Mouse (Mus musculus): ENCODE data around the gene Stub1.

Gene Stub1

DNA sequence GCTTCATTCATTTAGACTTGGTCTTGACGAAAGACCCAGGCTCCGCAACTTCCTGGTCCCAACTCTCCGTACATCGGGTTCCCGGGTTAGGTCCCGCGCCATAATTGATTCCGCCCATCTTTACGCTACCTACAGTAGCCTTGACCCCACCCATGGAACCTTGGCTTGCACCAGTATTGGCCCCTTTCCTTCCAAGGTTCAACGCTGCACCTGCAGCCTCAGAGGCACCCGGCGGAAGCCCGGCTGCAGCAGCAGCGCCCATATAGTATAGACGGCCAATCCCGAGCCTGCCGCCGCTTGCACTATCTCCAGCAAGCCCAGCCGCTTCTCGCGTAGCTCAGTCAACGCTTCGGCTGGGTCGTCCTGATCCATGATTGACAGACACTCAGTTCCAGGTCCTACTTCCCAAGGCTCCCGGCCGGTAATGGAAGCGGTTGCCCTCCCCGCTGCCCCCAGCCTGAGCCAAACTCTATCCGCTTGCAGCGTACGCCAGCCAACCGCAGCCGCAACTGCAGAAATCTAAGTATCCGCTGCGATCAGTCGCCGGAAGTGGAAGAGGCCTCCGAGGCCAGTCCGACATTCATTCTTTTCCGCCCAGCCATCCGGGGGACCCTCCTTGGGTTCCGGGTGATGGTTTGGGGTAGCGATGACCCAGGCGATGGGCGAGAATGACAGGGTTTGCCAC, 41.2 kb downstream of the Stub1 start:
- DNase-seq (ENCODE audit: low read depth, low spot score) = peak; percentile 81

DNA sequence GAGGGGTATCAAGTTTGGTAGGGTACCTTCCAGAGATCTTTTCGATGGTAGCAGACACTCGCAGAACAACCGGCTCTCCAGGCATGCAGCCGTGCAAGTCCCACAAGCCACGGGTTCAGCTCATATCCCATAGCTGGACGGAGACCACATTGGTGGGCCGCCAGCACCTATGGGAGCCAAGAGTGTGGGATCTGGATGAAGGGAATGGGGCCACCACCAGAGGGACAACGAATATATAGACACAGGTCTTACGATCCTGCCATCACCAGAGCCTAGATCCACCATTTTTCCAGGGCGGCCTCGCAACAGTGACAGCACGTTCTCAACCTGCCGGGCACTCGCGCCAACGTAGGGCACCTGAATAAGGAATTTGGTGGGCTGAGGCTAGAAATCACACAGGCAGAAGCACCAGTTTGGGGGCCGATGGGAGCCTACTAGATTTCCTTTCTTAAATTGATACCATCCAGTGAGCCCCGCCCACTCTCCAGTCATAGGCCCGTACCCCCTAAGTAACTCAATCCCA, 41.8 kb downstream of the Stub1 start:
- DNase-seq (ENCODE audit: low read depth, low spot score) = peak; percentile 47

DNA sequence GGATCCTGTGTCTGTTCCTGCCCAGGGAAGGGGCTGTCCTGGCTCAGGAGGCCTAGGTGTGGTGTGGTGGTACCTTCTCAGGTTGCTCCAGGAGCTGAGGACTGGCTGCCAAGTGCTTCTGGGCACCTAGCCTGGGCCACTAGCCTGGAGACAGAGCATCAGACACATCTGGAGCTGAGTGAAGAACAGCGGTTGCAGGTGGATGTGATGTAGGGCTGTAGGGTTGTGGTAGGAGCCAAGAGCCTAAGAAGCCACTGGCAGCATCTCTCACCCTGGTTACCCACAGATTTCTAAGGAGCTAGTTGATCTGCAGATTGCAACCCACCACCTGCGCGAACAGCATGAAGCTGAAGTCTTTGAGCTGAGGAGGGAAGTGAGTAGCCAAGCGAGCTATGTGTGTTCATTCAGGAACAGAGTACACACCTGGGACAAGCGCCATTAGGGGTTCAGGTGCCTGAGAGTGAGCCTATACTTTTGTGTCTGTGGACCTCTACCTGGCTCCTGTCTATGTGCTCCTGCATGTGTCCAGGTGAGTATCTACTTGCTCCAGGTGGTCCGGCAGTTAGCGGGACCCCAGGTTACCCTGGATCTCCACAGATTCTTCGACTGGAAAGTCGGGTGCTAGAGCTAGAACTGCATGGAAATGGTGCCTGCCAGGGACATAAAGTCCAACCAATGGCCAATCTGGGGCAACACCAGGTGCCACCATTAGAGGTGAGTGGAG, 46.3 kb downstream of the Stub1 start:
- no peak for DNase-seq (ENCODE audit: low read depth, low spot score)

DNA sequence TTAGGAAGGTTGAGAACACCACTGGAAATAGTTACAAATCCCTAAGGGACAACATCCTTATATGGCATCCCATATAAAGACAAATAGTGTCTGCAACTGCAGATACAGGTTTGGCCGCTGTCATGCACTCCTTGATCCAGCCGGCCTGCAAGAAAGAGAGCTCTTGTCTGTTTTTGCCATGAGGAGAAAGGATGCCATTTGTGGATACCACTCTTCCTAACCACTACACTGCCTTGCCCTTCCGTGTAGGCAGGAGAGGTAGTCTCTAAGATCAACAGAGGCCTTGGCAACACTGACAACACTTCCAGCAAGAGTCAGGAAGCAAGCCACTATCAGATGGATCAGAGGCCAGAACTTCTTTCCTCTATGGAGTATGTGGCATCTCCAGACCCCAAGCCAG, 46.9 kb downstream of the Stub1 start, which contains the start of gene Ccdc78:
Gene Ccdc78 (plus strand): TSS at position 301 of the 400 bp plus-strand sequence.
- DNase-seq (ENCODE audit: low read depth, low spot score) = no peak

DNA sequence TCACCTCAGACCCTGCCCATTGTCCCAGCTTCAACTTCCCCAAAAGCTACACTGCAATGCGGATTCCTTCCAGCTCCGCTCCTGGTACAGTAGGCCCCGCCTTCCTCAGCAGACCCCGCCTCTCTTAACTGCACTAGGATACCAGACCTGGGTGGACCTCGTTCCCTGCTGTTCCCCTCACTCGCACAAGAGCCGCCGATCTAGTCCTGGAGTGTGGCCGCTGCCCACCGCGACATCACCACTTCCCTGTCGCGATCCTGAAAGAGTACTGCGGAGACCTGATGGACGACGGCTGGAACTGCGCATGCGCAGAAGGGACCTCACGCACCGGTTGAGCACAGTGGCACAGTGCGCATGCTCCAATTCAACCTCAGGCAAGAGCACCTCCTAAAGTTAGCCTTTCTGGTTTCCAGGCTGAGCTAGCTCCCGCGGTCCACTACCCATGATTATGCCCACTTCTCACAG, 47.9 kb downstream of the Stub1 start, which contains the start of gene Haghl:
Gene Haghl (minus strand): TSS at position 393 of the 465 bp plus-strand sequence.
- peak; percentile 97 for DNase-seq (ENCODE audit: low read depth, low spot score)

DNA sequence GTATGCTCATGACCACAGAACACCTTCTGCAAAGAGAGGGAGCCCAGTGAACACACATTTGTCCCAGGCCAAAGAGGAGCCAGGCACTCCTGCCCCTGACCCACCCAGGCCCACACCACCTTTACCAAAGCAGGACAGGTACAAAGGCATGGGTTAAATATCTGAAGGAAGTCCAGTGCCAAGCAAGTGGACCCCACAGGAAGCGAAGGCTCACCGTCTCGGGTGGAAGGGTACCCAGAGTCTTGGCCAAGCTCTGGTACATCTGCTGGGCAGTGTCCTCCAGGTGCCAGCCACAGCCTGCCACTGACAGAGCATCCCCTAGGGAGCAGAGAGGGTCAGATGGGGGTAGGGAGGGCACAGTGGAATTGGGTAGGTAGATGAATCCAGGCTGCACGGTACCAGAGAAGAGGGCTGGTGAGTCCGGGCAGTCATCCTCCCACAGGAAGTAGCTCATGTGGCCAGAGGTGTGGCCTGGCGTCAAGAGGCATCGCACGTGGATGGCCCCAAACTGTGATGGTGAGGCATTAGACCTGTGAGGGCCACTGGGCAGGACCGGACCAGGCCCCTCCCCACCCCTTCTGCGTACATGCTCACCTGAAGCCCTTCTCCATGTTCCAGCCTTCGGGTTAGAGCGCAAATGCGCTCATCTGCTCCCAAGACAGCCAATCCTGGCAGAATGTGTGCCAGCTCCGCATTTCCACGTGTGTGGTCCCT, 49.2 kb downstream of the Stub1 start:
- no peak for DNase-seq (ENCODE audit: low read depth, low spot score)

DNA sequence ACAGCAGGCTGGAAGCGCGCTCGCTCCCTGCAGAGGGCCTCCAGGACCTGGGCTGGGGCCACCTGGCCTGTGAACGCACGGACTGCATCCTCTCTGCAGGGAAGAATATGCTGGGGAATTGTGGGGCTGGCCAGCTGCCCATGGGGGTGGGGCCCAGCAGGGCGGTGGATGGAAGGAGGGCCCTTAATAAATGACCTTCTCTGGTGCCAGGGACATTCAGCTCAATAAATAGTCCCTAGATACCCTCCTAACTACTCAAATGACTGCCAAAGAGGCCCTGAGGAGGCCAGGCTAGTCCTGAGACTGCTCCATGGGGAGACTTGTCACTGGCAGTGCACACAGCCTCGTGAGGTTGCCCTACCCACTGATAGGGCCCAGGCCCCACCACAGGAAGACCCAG, 50.1 kb downstream of the Stub1 start:
- DNase-seq (ENCODE audit: low read depth, low spot score) = no peak

DNA sequence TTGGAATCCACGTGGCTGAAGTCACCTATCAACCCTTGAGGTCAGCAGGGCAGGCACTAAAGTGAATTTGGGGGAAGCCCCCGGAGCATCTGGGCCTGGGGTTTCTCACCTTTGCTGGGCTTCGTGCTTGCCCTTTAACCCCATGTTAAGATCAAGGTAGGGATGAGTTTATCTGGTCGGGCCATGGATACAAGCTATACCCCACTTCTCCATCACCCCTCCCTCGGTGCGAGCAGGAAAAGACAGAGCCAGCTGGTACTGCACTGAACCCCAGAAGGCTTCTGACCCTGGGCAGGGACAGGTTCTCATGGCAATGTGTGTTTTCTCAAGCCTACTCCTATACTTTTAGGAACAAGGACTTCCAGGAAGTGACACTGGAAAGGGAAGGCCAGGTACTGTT, 51.9 kb downstream of the Stub1 start:
- no peak for DNase-seq (ENCODE audit: low read depth, low spot score)
